Mouse (Mus musculus) midbrain, embryonic 10.5 days (tissue): ENCODE measurements around the gene Dpagt1. TPM values are rescaled to one million over a fixed set of nuclear protein-coding genes. Genes with fewer than 3 reads are reported as not detected.
"Not testable (repeated sequence)": the region's sequence is repeated elsewhere in the genome, so short reads cannot be mapped to it uniquely, and the experiment has no call there.

ENCODE experiments used
- DNase-seq: peaks from one replicate; pipeline ENCODE4 v3.0.0-alpha.2; 2017; ENCODE audit warnings: low spot score
- H3K27ac ChIP-seq: fragments of 300-500 bp; sonication (generic); replicated peaks from 2 replicates; pipeline ENCODE4 v1.5.1; 2016; ENCODE audit warnings: mild to moderate bottlenecking
- H3K27me3 ChIP-seq: fragments of 300-500 bp; sonication (generic); 2 replicates; pipeline ENCODE4 v1.6.1; 2016; ENCODE audit warnings: low read depth, mild to moderate bottlenecking; ENCODE audit not compliant: poor library complexity, severe bottlenecking
- H3K36me3 ChIP-seq: fragments of 300-500 bp; sonication (generic); 2 replicates; pipeline ENCODE4 v1.6.1; 2016; ENCODE audit warnings: mild to moderate bottlenecking, moderate library complexity
- H3K4me1 ChIP-seq: fragments of 300-500 bp; sonication (generic); 2 replicates; pipeline ENCODE4 v1.6.1; 2016
- H3K4me3 ChIP-seq: fragments of 300-500 bp; sonication (generic); 2 replicates; pipeline ENCODE4 v1.5.1; 2016; ENCODE audit warnings: mild to moderate bottlenecking, moderate library complexity
- H3K9me3 ChIP-seq: fragments of 300-500 bp; sonication (generic); replicated peaks from 2 replicates; pipeline ENCODE4 v1.6.1; 2016; ENCODE audit warnings: mild to moderate bottlenecking
- WGBS: fragments of 180-500 bp; shearing (Covaris S2); methylation state at CpG from one replicate; pipeline ENCODE4 v1.1.7; 2016; 5-methylcytosine and 5-hydroxymethylcytosine counted together
- microRNA-seq: library from miRNA; unstranded; fragments of <30 nt; microRNA quantifications from one replicate; pipeline ENCODE4, GENCODE M21; 2017
- polyA plus RNA-seq: library from polyadenylated mRNA; unstranded; fragments of >200 nt; fragmentation: Nextera tagmentation; extraction: Ambion mirVana; gene quantifications from 2 replicates; pipeline ENCODE4 v1.2.1, GENCODE M21; 2016

The Dpagt1 gene
- polyA plus RNA-seq, 1 experiment from 2014 or later = 45.6 TPM

- H3K4me1 ChIP-seq = peaks cover 9% of the 10 kb centered on the region
- no peaks in the 10 kb centered on the region for H3K9me3 ChIP-seq
- no peaks in the 10 kb centered on the region for H3K27me3 ChIP-seq
- no peak for DNase-seq
- no peak overlapping the region for H3K4me3 ChIP-seq
- 0 out of 2 replicates have a peak, but pooled peaks cover 3% of the 10 kb centered on the region for H3K36me3 ChIP-seq
- no peak overlapping the region for H3K27ac ChIP-seq
Measured at GRCm38 (mm10) chr9:44373386-44373785, 47.6 kb downstream of the Dpagt1 start.

GRCm38 (mm10) chr9:44376141-44376540 lies 50.3 kb downstream of the Dpagt1 start:
- Histone ChIP-seq H3K36me3 (peaks cover 11% of the 10 kb centered on the region), H3K4me1 (peaks cover 27% of the 10 kb centered on the region)
- 92% methylated on average over 6 of the region's 6 CpGs for WGBS

GRCm38 (mm10) chr9:44377335-44377734 lies 51.5 kb downstream of the Dpagt1 start:
- 92% methylated on average over 2 of the region's 2 CpGs for WGBS
- H3K27ac ChIP-seq, H3K27me3 ChIP-seq, H3K9me3 ChIP-seq, DNase-seq, H3K4me3 ChIP-seq: not testable (repeated sequence)
- Histone ChIP-seq H3K36me3 (peaks cover 23% of the 10 kb centered on the region), H3K4me1 (peaks cover 31% of the 10 kb centered on the region)

More at GRCm38 (mm10) chr9:44376141-44376540, 50.3 kb downstream of the Dpagt1 start:
- no peak for DNase-seq
- H3K27ac ChIP-seq = no peak overlapping the region
- H3K9me3 ChIP-seq = no peaks in the 10 kb centered on the region
- no peaks in the 10 kb centered on the region for H3K27me3 ChIP-seq
- no peak overlapping the region for H3K4me3 ChIP-seq

GRCm38 (mm10) chr9:44378153-44378730 lies 52.4 kb downstream of the Dpagt1 start:
- H3K27ac ChIP-seq = peak overlapping the region; percentile 94
- peaks cover 31% of the 10 kb centered on the region for H3K4me1 ChIP-seq
- H3K9me3 ChIP-seq = no peaks in the 10 kb centered on the region
- H3K36me3 ChIP-seq = peaks cover 32% of the 10 kb centered on the region
- 87% methylated on average over 5 of the region's 5 CpGs for WGBS
- H3K4me3 ChIP-seq = peak overlapping the region; percentile 92
- no peaks in the 10 kb centered on the region for H3K27me3 ChIP-seq
- no peak for DNase-seq

GRCm38 (mm10) chr9:44379054-44379834 lies 53.4 kb downstream of the Dpagt1 start, which contains the start of gene Hyou1:
TSS of gene Hyou1 (plus strand) at chr9:44379490.
- peaks cover 42% of the 10 kb centered on the region for H3K36me3 ChIP-seq
- WGBS = under 1% methylated on average over 83 of the region's 83 CpGs
- peak; percentile 100 for DNase-seq
- peak within 1 kb of the TSS; percentile 92 for H3K4me3 ChIP-seq
- no peaks in the 10 kb centered on the region for H3K9me3 ChIP-seq
- H3K4me1 ChIP-seq = peaks cover 31% of the 10 kb centered on the region
- no peaks in the 10 kb centered on the region for H3K27me3 ChIP-seq
- H3K27ac ChIP-seq = peak within 1 kb of the TSS; percentile 94

- DNase-seq = no peak
- no peaks in the 10 kb centered on the region for H3K9me3 ChIP-seq
- H3K4me3 ChIP-seq = peak overlapping the region; percentile 92
- H3K27ac ChIP-seq = peak overlapping the region; percentile 94
- 13% methylated on average over 15 of the region's 15 CpGs for WGBS
- H3K4me1 ChIP-seq = peaks cover 31% of the 10 kb centered on the region
- no peaks in the 10 kb centered on the region for H3K27me3 ChIP-seq
- H3K36me3 ChIP-seq = peaks cover 48% of the 10 kb centered on the region
Measured at GRCm38 (mm10) chr9:44379862-44380261, 54.0 kb downstream of the Dpagt1 start.

Small RNA genes within 50 kb of the gene (microRNA-seq; reads per million reads assigned to microRNA genes)
- not detected for gene Gm44335

Other genes starting within 250 kb of the Dpagt1 start
- gene Mfrp, start 224.3 kb upstream of the Dpagt1 start, polyA plus RNA-seq = 0.07 and 0.17 TPM in 2 replicates
- gene C1qtnf5, start 218.8 kb upstream of the Dpagt1 start, polyA plus RNA-seq = 0.29 and 0.93 TPM in 2 replicates
- gene Gm49380, start 212.5 kb upstream of the Dpagt1 start, polyA plus RNA-seq = 0.35 and 0.63 TPM in 2 replicates
- 81.3 and 81.5 TPM in 2 replicates for gene Rnf26, start 212.5 kb upstream of the Dpagt1 start, polyA plus RNA-seq
- 12.0 and 13.7 TPM in 2 replicates for gene Mcam, start 191.6 kb upstream of the Dpagt1 start, polyA plus RNA-seq
- gene Cbl, start 92.0 kb upstream of the Dpagt1 start, polyA plus RNA-seq = 21.7 and 25.5 TPM in 2 replicates
- gene Ccdc153, start 85.3 kb upstream of the Dpagt1 start, polyA plus RNA-seq = not detected in 2 replicates
- 0.06 TPM in 1 of 2 replicates, not detected in the other for gene Pdzd3, start 74.5 kb upstream of the Dpagt1 start, polyA plus RNA-seq
- 2.6 and 2.9 TPM in 2 replicates for gene Nlrx1, start 57.4 kb upstream of the Dpagt1 start, polyA plus RNA-seq
- gene Abcg4, start 37.4 kb upstream of the Dpagt1 start, polyA plus RNA-seq = 6.4 and 8.6 TPM in 2 replicates
- 29.4 and 35.8 TPM in 2 replicates for gene Hinfp, start 20.3 kb upstream of the Dpagt1 start, polyA plus RNA-seq
- 8.6 and 10.8 TPM in 2 replicates for gene C2cd2l, start 5.7 kb upstream of the Dpagt1 start, polyA plus RNA-seq
- 531 and 532 TPM in 2 replicates for gene H2afx, start 8.7 kb downstream of the Dpagt1 start, polyA plus RNA-seq
- 168 and 189 TPM in 2 replicates for gene Hmbs, start 18.2 kb downstream of the Dpagt1 start, polyA plus RNA-seq
- gene Vps11, start 35.7 kb downstream of the Dpagt1 start, polyA plus RNA-seq = 33.6 and 35.9 TPM in 2 replicates
- gene Hyou1, start 53.5 kb downstream of the Dpagt1 start, polyA plus RNA-seq = 40.2 and 42.1 TPM in 2 replicates
- 17.2 and 20.5 TPM in 2 replicates for gene Slc37a4, start 70.8 kb downstream of the Dpagt1 start, polyA plus RNA-seq
- gene Rps25, start 81.1 kb downstream of the Dpagt1 start, polyA plus RNA-seq = 1,926 and 2,208 TPM in 2 replicates
- 216 and 244 TPM in 2 replicates for gene Trappc4, start 81.6 kb downstream of the Dpagt1 start, polyA plus RNA-seq
- 25.4 and 29.9 TPM in 2 replicates for gene Ccdc84, start 92.5 kb downstream of the Dpagt1 start, polyA plus RNA-seq
- gene Foxr1, start 115.1 kb downstream of the Dpagt1 start, polyA plus RNA-seq = not detected in 2 replicates
- not detected in 2 replicates for gene Upk2, start 129.0 kb downstream of the Dpagt1 start, polyA plus RNA-seq
- 3.9 and 4.7 TPM in 2 replicates for gene Bcl9l, start 156.8 kb downstream of the Dpagt1 start, polyA plus RNA-seq
- not detected in 2 replicates for gene Cxcr5, start 235.9 kb downstream of the Dpagt1 start, polyA plus RNA-seq